Mouse (Mus musculus) ES-E14 (cell line): ENCODE results near the gene Gabrp. TPM values are rescaled to one million over a fixed set of nuclear protein-coding genes. Genes with fewer than 3 reads are reported as not detected.

ENCODE experiments used
- DNase-seq: peaks from one replicate; pipeline ENCODE4 v3.0.0-alpha.2; 2013; ENCODE audit warnings: low read depth, low spot score
- H3K27ac ChIP-seq: 2 replicates; pipeline ENCODE4 v1.5.1; 2012; ENCODE audit warnings: low read depth, mild to moderate bottlenecking, low read length, moderate library complexity, mixed read lengths; ENCODE audit not compliant: poor library complexity, insufficient read depth, severe bottlenecking
- H3K36me3 ChIP-seq: 2 replicates; pipeline ENCODE4 v1.6.1; 2012; ENCODE audit warnings: mild to moderate bottlenecking, low read length, moderate library complexity, mixed read lengths; ENCODE audit not compliant: control insufficient read depth, poor library complexity, insufficient read depth, severe bottlenecking
- H3K4me1 ChIP-seq, 2 experiments: fragments of 150-350 bp in 1 of 2; sonication (generic) in 1 of 2; 2 replicates each; pipeline ENCODE4 v1.6.1; 2012; ENCODE audit warnings: low read length in 2 of 2, mild to moderate bottlenecking in 1 of 2, mixed read lengths in 1 of 2; ENCODE audit not compliant: control insufficient read depth in 2 of 2, insufficient read depth in 2 of 2, poor library complexity in 1 of 2
- H3K4me3 ChIP-seq, 2 experiments: fragments of 150-350 bp in 1 of 2; sonication (generic) in 1 of 2; 2 replicates each; pipeline ENCODE4 v1.5.1; 2012; ENCODE audit warnings: low read length in 2 of 2, low read depth in 1 of 2, mild to moderate bottlenecking in 1 of 2, mixed read lengths in 1 of 2; ENCODE audit not compliant: insufficient read depth in 1 of 2, poor library complexity in 1 of 2, severe bottlenecking in 1 of 2
- H3K9ac ChIP-seq: 2 replicates; pipeline ENCODE4 v1.6.1; 2012; ENCODE audit warnings: low read depth, mild to moderate bottlenecking, low read length, mixed read lengths; ENCODE audit not compliant: poor library complexity, insufficient read depth, severe bottlenecking
- H3K9me3 ChIP-seq: fragments of 150-350 bp; sonication (generic); 2 replicates; pipeline ENCODE4 v1.6.1; 2012; ENCODE audit warnings: low read depth, mild to moderate bottlenecking, low read length; ENCODE audit not compliant: control insufficient read depth, insufficient read depth
- CHD2 ChIP-seq: IDR thresholded peaks from 2 replicates; pipeline ENCODE4 v1.6.1; 2014; ENCODE audit warnings: mild to moderate bottlenecking, low read depth, low read length, inconsistent platforms
- HCFC1 ChIP-seq: IDR thresholded peaks from 2 replicates; pipeline ENCODE4 v1.6.1; 2012; ENCODE audit warnings: low read length, inconsistent platforms, borderline replicate concordance; ENCODE audit not compliant: insufficient read depth
- MAFK ChIP-seq: IDR thresholded peaks from 2 replicates; pipeline ENCODE4 v1.6.1; 2014; ENCODE audit warnings: mild to moderate bottlenecking, low read depth, low read length, inconsistent platforms; ENCODE audit not compliant: insufficient read depth
- ZC3H11A ChIP-seq: IDR thresholded peaks from 2 replicates; pipeline ENCODE4 v1.6.1; 2012; ENCODE audit warnings: low read depth, mild to moderate bottlenecking, inconsistent platforms, low read length, borderline replicate concordance
- ZNF384 ChIP-seq: IDR thresholded peaks from 2 replicates; pipeline ENCODE4 v1.6.1; 2012; ENCODE audit warnings: low read depth, low read length, inconsistent platforms
- in situ Hi-C, 2 experiments: fragments of 600-800 bp; cut with MboI; formaldehyde crosslinking; loops; one replicate each; pipeline ENCODE4 v1.15.1; 2025; ENCODE audit warnings: low sequenced_read_pairs in 2 of 2, inconsistent platforms in 1 of 2; ENCODE audit not compliant: unreplicated experiment in 2 of 2
- total RNA-seq: library from RNA; depleted of rRNA; stranded (reverse); fragments of 300-350 nt; gene quantifications from 2 replicates; pipeline ENCODE4 v1.2.3, GENCODE M21; 2012

Gene Gabrp
- total RNA-seq, 1 experiment, result 0.36 TPM

GRCm38 (mm10) chr11:33533577-33533976 lies 45.2 kb downstream of the Gabrp start:
- Histone ChIP-seq H3K4me3 (peak overlapping the region in 1 of 2 experiments; percentile 32; a peak in 1 of 4 replicates), H3K27ac (peak overlapping the region; percentile 94), H3K9ac (peak overlapping the region; percentile 18; the same call in 1 of the 2 replicates), H3K4me1 (peaks cover 14 to 35% of the 10 kb centered on the region in 2 experiments), H3K36me3 (no peaks in the 10 kb centered on the region), H3K9me3 (no peaks in the 10 kb centered on the region)
- DNase-seq, result no peak
- in situ Hi-C loops, result loop anchor here in 1 of 2 experiments (25.0 kb wide), 1 partner anchor 1879 kb away; no protein-coding TSS in a partner anchor
- no peak for TF ChIP-seq ZC3H11A
- TF ChIP-seq ZNF384, result peak; percentile 86

- H3K36me3 ChIP-seq, result no peaks in the 10 kb centered on the region
- peak overlapping the region; percentile 98 for H3K27ac ChIP-seq
- H3K9ac ChIP-seq, result peak overlapping the region; percentile 32; the same call in 1 of the 2 replicates
- TF ChIP-seq ZNF384 (no peak), HCFC1 (no peak), CHD2 (no peak), MAFK (no peak), ZC3H11A (no peak)
- DNase-seq, result no peak
- H3K9me3 ChIP-seq, result no peaks in the 10 kb centered on the region
- peak overlapping the region in 1 of 2 experiments; percentile 3; a peak in 1 of 4 replicates for H3K4me3 ChIP-seq
- in situ Hi-C loops, result loop anchor here in 1 of 2 experiments (25.0 kb wide), 1 partner anchor 1883 kb away; no protein-coding TSS in a partner anchor
- peaks cover 17 to 46% of the 10 kb centered on the region in 2 experiments for H3K4me1 ChIP-seq
Observed at GRCm38 (mm10) chr11:33529576-33529975, 49.2 kb downstream of the Gabrp start.

DNA sequence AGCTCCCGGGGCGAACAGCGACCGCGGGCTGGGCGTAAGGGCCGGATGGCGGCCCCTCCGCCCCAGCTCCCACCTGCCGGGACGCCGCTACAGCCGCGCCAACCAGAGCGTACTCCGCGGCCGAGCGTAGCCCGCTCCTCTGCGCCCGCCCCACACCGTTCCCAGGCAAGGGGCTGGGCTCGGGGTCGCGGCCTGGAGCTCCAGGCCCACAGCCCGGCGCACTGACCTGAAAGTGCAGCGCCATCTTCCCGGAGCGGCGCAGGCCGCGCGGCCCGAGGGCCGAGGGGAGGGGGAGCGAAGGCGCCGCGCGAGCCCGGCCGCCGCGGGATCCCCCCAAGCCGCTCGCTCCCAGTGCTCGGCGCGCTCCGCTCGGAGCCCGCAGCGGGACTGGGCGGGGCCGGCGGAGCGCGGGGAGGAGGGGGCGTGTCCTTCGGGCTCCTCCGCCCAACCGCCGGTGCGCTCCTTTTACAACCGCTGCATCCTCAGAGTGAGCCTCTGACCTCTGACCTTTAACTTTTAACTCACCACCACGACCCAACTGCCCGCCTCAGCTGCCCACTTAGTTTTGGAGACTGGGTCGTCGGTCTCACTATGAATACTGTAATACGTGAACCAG lies 65.3 kb downstream of the Gabrp start, which contains the start of gene Ranbp17:
TSS of gene Ranbp17 (minus strand) at position 371 of the 616 bp plus-strand sequence.
- no peaks in the 10 kb centered on the region for H3K9me3 ChIP-seq
- TF ChIP-seq ZC3H11A (no peak), CHD2 (peak; percentile 65)
- in situ Hi-C loops, result no loop called here

DNA sequence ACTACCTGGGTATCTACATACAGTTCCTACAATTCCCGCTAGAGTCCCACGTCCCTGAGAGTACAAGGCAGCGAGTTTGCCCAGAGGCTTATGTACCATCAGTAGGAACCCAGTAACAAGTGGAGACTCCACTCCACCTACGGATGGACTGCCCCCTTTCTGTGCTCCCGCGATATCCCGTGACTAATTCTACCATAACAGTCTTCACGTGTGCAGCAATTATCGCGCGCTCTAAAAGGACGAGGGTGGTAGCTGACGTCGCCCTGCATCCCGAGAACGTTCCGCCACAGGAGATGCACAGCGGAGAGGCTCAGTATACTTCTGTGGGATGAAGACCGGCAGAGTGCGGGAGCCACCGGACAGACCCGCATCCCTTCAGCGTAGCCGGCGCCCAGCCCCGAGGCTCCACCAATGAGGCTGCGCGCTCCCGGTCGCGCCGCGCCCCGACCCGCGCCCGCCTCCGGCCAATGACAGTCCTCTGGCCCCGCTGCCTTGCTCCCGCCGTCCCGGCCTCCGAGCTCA lies 65.8 kb downstream of the Gabrp start:
- peak overlapping the region; percentile 71 to 98 for H3K4me3 ChIP-seq
- no peaks in the 10 kb centered on the region for H3K9me3 ChIP-seq
- peak overlapping the region; percentile 97 for H3K27ac ChIP-seq
- DNase-seq, result peak; percentile 91
- in situ Hi-C loops, result no loop called here
- TF ChIP-seq MAFK (no peak), HCFC1 (peak; percentile 59; the same call in 1 of the 2 replicates), ZC3H11A (0 out of 2 replicates have a peak, but pooled peaks have one; percentile 5), CHD2 (peak; percentile 97), ZNF384 (no peak)
- H3K36me3 ChIP-seq, result peaks cover under 1% of the 10 kb centered on the region; the same call in 1 of the 2 replicates
- H3K9ac ChIP-seq, result peak overlapping the region; percentile 99
- peaks cover 2 to 4% of the 10 kb centered on the region in 2 experiments; a peak in 3 of 4 replicates for H3K4me1 ChIP-seq

More for the DNA sequence above, 65.3 kb downstream of the Gabrp start, which contains the start of gene Ranbp17:
- peak within 1 kb of the TSS; percentile 97 for H3K27ac ChIP-seq
- H3K4me3 ChIP-seq, result peak within 1 kb of the TSS; percentile 71 to 98
- no peaks in the 10 kb centered on the region for H3K36me3 ChIP-seq
- H3K4me1 ChIP-seq, result peaks cover 2 to 4% of the 10 kb centered on the region in 2 experiments; a peak in 3 of 4 replicates
- no peak for DNase-seq
- H3K9ac ChIP-seq, result peak within 1 kb of the TSS; percentile 99
